21 mouse cellular contexts compared by ENCODE assay signal in genomic region chr11:54317361-54317760, GRCm38 (mm10). TPM values are rescaled to one million over a fixed set of nuclear protein-coding genes. Genes with fewer than 3 reads are reported as not detected.
DNase-seq lines count a peak whose midpoint lies in the region; ATAC-seq lines count a peak whose summit lies in the region.
"Had no signal": no experiment of that assay in that cellular context is flagged by ENCODE, and none has a peak within 500 bp of the region (broad histone marks: within the 10 kb centered on the region; RNA-seq: fewer than 3 reads in every experiment).

No protein-coding gene starts in this region.

- peak; percentile 50 for ATAC-seq in frontal cortex, adult (ENCODE audit: low TSS enrichment)
- ATAC-seq: forebrain, embryonic 15.5 days; inflammation-experienced regulatory T-cells, adult 6 months had no signal

- no peak for DNase-seq in frontal cortex, postnatal 25 days (ENCODE audit: low spot score in 2 of 2)
- peak; percentile 59 to 64 for DNase-seq in left cerebral cortex, adult 18-20 months (ENCODE audit: low spot score in 2 of 2)
- DNase-seq in left cerebral cortex, adult 11 months (ENCODE audit: low spot score), result no peak
- DNase-seq in right cerebral cortex, postnatal 25 days, result peak; percentile 55
- no peak for DNase-seq in right cerebral cortex, postnatal 14 days
- no peak for DNase-seq in kidney, adult 9 months
- no peak for DNase-seq in thymus, postnatal 14 days
- DNase-seq: adrenal gland, postnatal 10 days; cerebellum, adult 8-10 months; gastrocnemius, postnatal 36 days; kidney, adult 18-20 months; lung, postnatal 4 days; spleen, adult 18-20 months had no signal

RNA-seq across cellular contexts. Expression of gene Acsl6, which starts 13.8 kb away (rescaled TPM):
- 100 to 1,000 TPM; 178 to 205 TPM for total RNA-seq in left cerebral cortex, adult 18-20 months (2021)

RNA-seq across cellular contexts. Expression of gene Il3, which starts 50.3 kb away (rescaled TPM):
- total RNA-seq in left cerebral cortex, adult 18-20 months (2021), result not detected
- total RNA-seq: adrenal gland, postnatal 10 days; gastrocnemius, postnatal 36 days; heart, adult 8-10 months; heart, postnatal 25 days; liver, adult 2 months; midbrain, postnatal 0 days; neutrophil, adult 5-6 weeks had no signal

RNA-seq across cellular contexts. Expression of gene Meikin, which starts 53.1 kb away (rescaled TPM):
- total RNA-seq in left cerebral cortex, adult 18-20 months (2021), result not detected
- total RNA-seq: adrenal gland, postnatal 10 days; gastrocnemius, postnatal 36 days; heart, adult 8-10 months; heart, postnatal 25 days; liver, adult 2 months; midbrain, postnatal 0 days; neutrophil, adult 5-6 weeks had no signal

Comparison
In these comparisons a context has a peak if more than half of its experiments do, and no peak if none do; other contexts are left out.
1. DNase-seq: peak in left cerebral cortex, adult 18-20 months (2 of 2) and right cerebral cortex, postnatal 25 days (single experiment); none in frontal cortex, postnatal 25 days (0 of 2), left cerebral cortex, adult 11 months (single experiment), right cerebral cortex, postnatal 14 days (single experiment), kidney, adult 9 months (single experiment) and thymus, postnatal 14 days (single experiment).